Comparison of ENCODE assay signal across 18 mouse cellular contexts in the genomic region with DNA sequence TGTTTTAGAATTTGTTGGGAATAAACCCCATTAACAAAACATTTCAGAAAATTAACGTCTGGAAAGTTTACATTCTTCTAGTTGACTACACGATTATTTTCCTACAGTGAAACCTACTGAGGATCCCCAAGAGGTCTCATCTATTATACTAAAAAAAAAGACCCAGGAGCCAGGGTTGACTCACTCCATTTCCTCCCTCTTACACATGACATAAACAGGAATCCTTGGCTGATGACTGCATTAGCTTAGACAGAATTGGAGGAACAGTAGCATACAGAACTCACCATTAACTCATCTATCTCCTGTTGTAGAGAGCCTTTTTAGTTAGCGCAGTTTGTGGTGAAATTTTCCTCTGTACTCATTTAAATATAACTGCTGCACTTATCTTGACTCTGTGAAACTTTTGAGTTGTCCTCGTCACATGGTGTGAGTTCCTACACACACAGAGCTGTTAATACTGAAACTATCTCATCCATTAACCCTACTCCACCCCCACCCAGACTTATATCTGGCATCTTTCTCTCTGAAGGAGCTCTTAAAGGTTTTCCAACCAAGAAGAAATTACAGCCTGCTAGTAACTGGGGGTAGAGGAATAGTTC.
DNase-seq lines count a peak whose midpoint lies in the region; ATAC-seq lines count a peak whose summit lies in the region.
"Had no signal": no experiment of that assay in that cellular context is flagged by ENCODE, and none has a peak within 500 bp of the region (broad histone marks: within the 10 kb centered on the region; RNA-seq: fewer than 3 reads in every experiment).

No protein-coding gene starts in this region.

- no peak for ATAC-seq in heart, embryonic 15.5 days (replicated peaks; ENCODE audit: insufficient number of reproducible peaks, insufficient read depth, low FRiP score, low read depth)
- peak; percentile 73 for ATAC-seq in CD4-positive, CD25-positive, alpha-beta regulatory T cell, adult 4 months
- no peak for ATAC-seq in kidney, embryonic 14.5 days (ENCODE audit: low FRiP score, low TSS enrichment)
- ATAC-seq: midbrain, embryonic 13.5 days had no signal

- no peak overlapping the region for H3K4me3 ChIP-seq in heart, embryonic 15.5 days
- H3K4me3 ChIP-seq in macrophage (ENCODE audit: inconsistent target): no peak overlapping the region
- H3K4me3 ChIP-seq in kidney, embryonic 14.5 days (ENCODE audit: low read length): no peak overlapping the region
- H3K4me3 ChIP-seq: embryonic facial prominence, embryonic 13.5 days; hindbrain, embryonic 15.5 days; limb, embryonic 10.5 days; liver, embryonic 13.5 days; midbrain, embryonic 13.5 days; stomach, embryonic 15.5 days had no signal

- peak overlapping the region; percentile 66 for H3K27ac ChIP-seq in heart, embryonic 15.5 days
- H3K27ac ChIP-seq in macrophage: peak overlapping the region; percentile 59
- H3K27ac ChIP-seq in kidney, embryonic 14.5 days (ENCODE audit: low read depth, low read length): no peak overlapping the region
- H3K27ac ChIP-seq: embryonic facial prominence, embryonic 13.5 days; hindbrain, embryonic 15.5 days; limb, embryonic 10.5 days; liver, embryonic 13.5 days; midbrain, embryonic 13.5 days; stomach, embryonic 15.5 days had no signal

- peaks cover 14% of the 10 kb centered on the region for H3K4me1 ChIP-seq in heart, embryonic 15.5 days (replicated peaks)
- no peaks in the 10 kb centered on the region for H3K4me1 ChIP-seq in kidney, embryonic 14.5 days (ENCODE audit: control insufficient read depth, insufficient read depth, low read length)
- H3K4me1 ChIP-seq: embryonic facial prominence, embryonic 13.5 days; limb, embryonic 10.5 days; liver, embryonic 13.5 days; stomach, embryonic 15.5 days had no signal

- no peaks in the 10 kb centered on the region for H3K9me3 ChIP-seq in heart, embryonic 15.5 days (replicated peaks)
- H3K9me3 ChIP-seq in kidney, embryonic 14.5 days (ENCODE audit: control insufficient read depth, low read length): no peaks in the 10 kb centered on the region
- H3K9me3 ChIP-seq: embryonic facial prominence, embryonic 13.5 days; hindbrain, embryonic 15.5 days; limb, embryonic 10.5 days; liver, embryonic 13.5 days; midbrain, embryonic 13.5 days; stomach, embryonic 15.5 days had no signal

- no peaks in the 10 kb centered on the region for H3K27me3 ChIP-seq in heart, embryonic 15.5 days
- no peaks in the 10 kb centered on the region for H3K27me3 ChIP-seq in kidney, embryonic 14.5 days (ENCODE audit: control insufficient read depth, insufficient read depth, low read length)
- H3K27me3 ChIP-seq: embryonic facial prominence, embryonic 13.5 days; hindbrain, embryonic 15.5 days; liver, embryonic 13.5 days; midbrain, embryonic 13.5 days; stomach, embryonic 15.5 days had no signal

- H3K36me3 ChIP-seq in heart, embryonic 15.5 days: no peaks in the 10 kb centered on the region
- peaks cover 7% of the 10 kb centered on the region; the same call in 1 of the 2 replicates for H3K36me3 ChIP-seq in macrophage (ENCODE audit: inconsistent target)
- no peaks in the 10 kb centered on the region for H3K36me3 ChIP-seq in kidney, embryonic 14.5 days (ENCODE audit: control insufficient read depth, insufficient read depth, low read length)
- H3K36me3 ChIP-seq: embryonic facial prominence, embryonic 13.5 days; hindbrain, embryonic 15.5 days; limb, embryonic 10.5 days; liver, embryonic 13.5 days; midbrain, embryonic 13.5 days; stomach, embryonic 15.5 days had no signal

- 50% methylated on average over 4 of the region's 4 CpGs for WGBS in heart, embryonic 15.5 days
- WGBS in macrophage (ENCODE audit: missing documents): 41% methylated on average over 4 of the region's 4 CpGs
- 74% methylated on average over 4 of the region's 4 CpGs for WGBS in kidney, embryonic 14.5 days

- H3K9ac ChIP-seq in heart, embryonic 15.5 days: no peak overlapping the region
- H3K9ac ChIP-seq in kidney, embryonic 14.5 days (ENCODE audit: low read depth, low read length): no peak overlapping the region
- H3K9ac ChIP-seq: embryonic facial prominence, embryonic 13.5 days; hindbrain, embryonic 15.5 days; liver, embryonic 13.5 days; midbrain, embryonic 13.5 days; stomach, embryonic 15.5 days had no signal

- no peak for DNase-seq in heart, adult 18-20 months
- DNase-seq in NIH3T3 (ENCODE audit: low read depth): peak; percentile 52
- DNase-seq in cerebellum, postnatal 10 days: no peak
- DNase-seq: adrenal gland, postnatal 14 days; cerebellum, postnatal 25 days; kidney, adult 8-10 months; liver, embryonic 13.5 days; lung, postnatal 14 days; spleen, adult 18-20 months had no signal

- H3K79me2 ChIP-seq in macrophage (ENCODE audit: inconsistent target): peaks cover 100% of the 10 kb centered on the region

- 0 out of 2 replicates have a peak overlapping the region, but pooled peaks have one; percentile 10 for H3K4me2 ChIP-seq in heart, embryonic 15.5 days
- H3K4me2 ChIP-seq in kidney, embryonic 14.5 days (replicated peaks; ENCODE audit: low read depth, low read length): no peak overlapping the region
- H3K4me2 ChIP-seq: embryonic facial prominence, embryonic 13.5 days; hindbrain, embryonic 15.5 days; liver, embryonic 13.5 days; midbrain, embryonic 13.5 days; stomach, embryonic 15.5 days had no signal
